Comparison of ENCODE assay signal across 10 mouse cellular contexts in the genomic region with DNA sequence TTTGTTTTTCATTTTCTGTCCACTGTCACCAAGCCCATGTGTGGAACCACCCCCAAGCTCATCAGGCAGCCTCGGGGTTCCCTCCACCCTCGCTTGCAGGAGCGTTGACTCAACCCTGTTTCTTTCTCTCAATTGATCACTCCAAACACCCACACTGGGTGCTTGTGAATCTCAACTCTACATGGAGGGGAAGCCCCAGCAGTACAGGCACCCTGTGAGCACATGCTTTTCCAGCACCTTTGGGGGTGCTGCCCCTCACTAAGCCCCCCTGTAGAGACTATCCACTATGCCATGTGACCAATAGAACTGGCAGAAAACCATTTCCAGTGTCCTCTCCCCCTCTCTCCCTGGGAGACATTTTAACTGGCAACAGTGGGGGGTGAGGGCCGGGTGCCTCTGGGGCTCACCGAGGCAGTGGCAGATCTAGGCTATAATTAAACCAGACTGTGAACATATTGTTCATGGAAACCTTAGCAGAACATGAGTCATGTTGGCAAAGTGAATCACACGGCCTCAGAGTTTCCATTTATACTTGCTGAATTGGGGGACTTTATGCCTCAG.
DNase-seq lines count a peak whose midpoint lies in the region; ATAC-seq and TF ChIP-seq lines count a peak whose summit lies in the region.
"Had no signal": no experiment of that assay in that cellular context is flagged by ENCODE, and none has a peak within 500 bp of the region (broad histone marks: within the 10 kb centered on the region; RNA-seq: fewer than 3 reads in every experiment).

No protein-coding gene starts in this region.

- H3K27me3 ChIP-seq in hindbrain, postnatal 0 days (ENCODE audit: insufficient read depth, low read length): no peaks in the 10 kb centered on the region
- no peaks in the 10 kb centered on the region for H3K27me3 ChIP-seq in kidney, adult 2 months (replicated peaks; ENCODE audit: control insufficient read depth, insufficient read depth, low read length)

- H3K4me2 ChIP-seq in hindbrain, postnatal 0 days (ENCODE audit: low read depth, low read length): no peak overlapping the region
- H3K4me2 ChIP-seq: hindbrain, embryonic 15.5 days; midbrain, embryonic 12.5 days had no signal

- no peak overlapping the region for H3K9ac ChIP-seq in hindbrain, postnatal 0 days (replicated peaks; ENCODE audit: low read length)
- H3K9ac ChIP-seq: hindbrain, embryonic 15.5 days; midbrain, embryonic 12.5 days had no signal

- no peak for TF ChIP-seq CTCF in cortical plate, adult 2 months (IDR thresholded peaks at IDR 0.05; ENCODE audit: extremely low read depth, insufficient read depth, low read length)
- TF ChIP-seq CTCF in hindbrain, postnatal 0 days (IDR thresholded peaks at IDR 0.05; ENCODE audit: low read depth): no peak
- TF ChIP-seq CTCF in kidney, adult 2 months (conservative IDR thresholded peaks at IDR 0.05; ENCODE audit: insufficient read depth, insufficient read length, low read depth, low read length): no peak

- H3K36me3 ChIP-seq in hindbrain, postnatal 0 days (ENCODE audit: insufficient read depth, low read length): no peaks in the 10 kb centered on the region
- H3K36me3 ChIP-seq in kidney, adult 2 months (ENCODE audit: control insufficient read depth, insufficient read depth, low read length): no peaks in the 10 kb centered on the region
- H3K36me3 ChIP-seq: hindbrain, embryonic 15.5 days; midbrain, embryonic 12.5 days had no signal

- no peak for TF ChIP-seq POLR2A in cortical plate, adult 2 months (IDR thresholded peaks at IDR 0.05; ENCODE audit: extremely low read depth, insufficient read depth, low read length)
- TF ChIP-seq POLR2A in kidney, adult 2 months (IDR thresholded peaks at IDR 0.05; ENCODE audit: low read depth, low read length): no peak

- no peak overlapping the region for H3K4me3 ChIP-seq in cortical plate, adult 2 months (ENCODE audit: insufficient read depth, low read length)
- H3K4me3 ChIP-seq in hindbrain, postnatal 0 days (ENCODE audit: low read length): no peak overlapping the region
- no peak overlapping the region for H3K4me3 ChIP-seq in kidney, adult 2 months (ENCODE audit: insufficient read depth, low read depth, low read length)
- H3K4me3 ChIP-seq: hindbrain, embryonic 15.5 days; midbrain, embryonic 12.5 days had no signal

- intact Hi-C loops in heart, postnatal 36 days (cut with DNase I): no loop called here
- intact Hi-C loops in heart, postnatal 25 days (cut with DNase I): loop anchor here (10.0 kb wide), 1 partner anchor 161 kb away; a partner anchor contains a TSS

- H3K9me3 ChIP-seq in hindbrain, postnatal 0 days (ENCODE audit: low read length): no peaks in the 10 kb centered on the region
- H3K9me3 ChIP-seq: hindbrain, embryonic 15.5 days; midbrain, embryonic 12.5 days had no signal

- ATAC-seq in hindbrain, postnatal 0 days: no peak

- H3K27ac ChIP-seq in cortical plate, adult 2 months (ENCODE audit: insufficient read depth, low read length): peak overlapping the region; percentile 80
- H3K27ac ChIP-seq in hindbrain, postnatal 0 days: no peak overlapping the region
- no peak overlapping the region for H3K27ac ChIP-seq in kidney, adult 2 months (ENCODE audit: insufficient read depth, low read depth, low read length)
- H3K27ac ChIP-seq: hindbrain, embryonic 15.5 days; midbrain, embryonic 12.5 days had no signal

- H3K4me1 ChIP-seq in cortical plate, adult 2 months (ENCODE audit: control insufficient read depth, insufficient read depth, low read length): peaks cover 9% of the 10 kb centered on the region
- no peaks in the 10 kb centered on the region for H3K4me1 ChIP-seq in hindbrain, postnatal 0 days (ENCODE audit: insufficient read depth, low read length)
- peaks cover 5% of the 10 kb centered on the region; the same call in 1 of the 2 replicates for H3K4me1 ChIP-seq in kidney, adult 2 months (ENCODE audit: control insufficient read depth, insufficient read depth, low read length)

- DNase-seq in heart, adult 11 months: peak; percentile 96
- DNase-seq in heart, postnatal 36 days: no peak
- peak; percentile 5 for DNase-seq in CD4-positive helper T cell, adult 2 months (ENCODE audit: low read depth, low spot score)
- peak; percentile 23 for DNase-seq in heart, postnatal 25 days (ENCODE audit: low spot score)
- no peak for DNase-seq in spleen, adult 18-20 months
- DNase-seq in hindbrain, postnatal 0 days (ENCODE audit: low spot score): no peak
- no peak for DNase-seq in kidney, adult 2 months

- WGBS in hindbrain, postnatal 0 days: 60% methylated on average over 6 of the region's 6 CpGs
- WGBS in kidney, adult 2 months: 32% methylated on average over 6 of the region's 6 CpGs

Comparison
In these comparisons a context has a peak if more than half of its experiments do, and no peak if none do; other contexts are left out.
1. DNase-seq: peak in heart, adult 11 months (single experiment), CD4-positive helper T cell, adult 2 months (single experiment) and heart, postnatal 25 days (single experiment); none in heart, postnatal 36 days (0 of 2), spleen, adult 18-20 months (0 of 2), hindbrain, postnatal 0 days (single experiment) and kidney, adult 2 months (single experiment).